Mouse (Mus musculus): Measurements from ENCODE around the gene Pik3r1. TPM values are rescaled to one million over a fixed set of nuclear protein-coding genes. Genes with fewer than 3 reads are reported as not detected.

Pik3r1 gene
- polyA plus RNA-seq, 1 experiment: 35.2 TPM

DNA sequence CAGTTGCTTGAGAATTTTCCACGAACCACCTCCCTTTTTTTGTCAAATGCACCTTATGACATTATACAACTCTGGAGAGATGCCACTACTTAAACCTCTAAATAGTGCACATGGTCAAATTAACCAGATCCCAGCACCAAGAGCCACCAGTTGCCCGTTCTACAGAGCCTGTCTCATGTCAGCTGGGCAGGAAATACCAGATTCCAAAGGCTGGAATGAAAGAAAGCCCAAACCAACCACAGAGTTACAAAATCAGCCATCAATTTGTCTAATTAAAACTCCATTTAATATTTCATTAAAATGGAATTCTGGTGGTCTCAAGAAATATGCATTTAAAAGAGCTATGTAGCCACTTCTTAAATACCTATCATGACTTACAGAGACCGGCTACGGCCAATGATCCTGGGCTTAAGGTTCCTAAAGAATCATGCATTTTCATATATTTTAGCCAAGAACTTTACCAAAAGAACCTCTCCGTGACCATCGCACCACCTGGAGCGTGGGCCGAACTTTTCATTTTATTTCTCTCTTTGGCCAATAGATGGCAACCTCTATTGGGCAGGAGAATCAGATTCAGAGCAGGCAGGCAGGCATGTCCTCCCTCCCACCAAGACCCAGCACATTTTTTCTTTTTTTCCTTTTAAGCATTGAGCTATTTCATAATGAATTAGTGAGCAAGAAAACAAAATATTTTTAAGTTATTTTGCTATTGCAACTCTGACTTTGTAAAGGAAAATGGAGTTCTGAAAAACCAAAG lies 32.5 kb downstream of the Pik3r1 start:
- no peak overlapping the region for H3K4me3 ChIP-seq (ENCODE audit: control insufficient read depth, insufficient read depth, low read length)

DNA sequence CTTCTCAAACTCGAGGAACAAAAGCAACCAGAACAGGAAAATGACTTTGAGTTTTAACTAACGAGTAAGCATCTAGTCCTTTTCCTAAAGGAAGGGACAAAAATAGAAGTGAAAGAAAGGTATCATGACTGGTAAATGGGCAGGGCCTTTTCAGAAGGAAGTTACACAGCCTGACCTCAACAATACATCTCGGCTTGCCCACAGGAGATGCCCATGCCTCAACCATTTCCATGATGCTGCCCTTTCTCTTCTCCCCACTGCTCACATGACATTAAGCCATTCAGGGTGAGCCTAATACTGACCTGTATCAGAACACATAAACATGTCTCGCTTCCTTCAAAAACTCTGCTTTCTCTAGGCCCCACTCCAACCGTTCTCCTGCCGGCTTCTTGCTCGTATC lies 33.8 kb downstream of the Pik3r1 start:
- Histone ChIP-seq H3K4me1 (replicated peaks; ENCODE audit: control insufficient read depth, insufficient read depth, low read length) (peaks cover 26% of the 10 kb centered on the region), H3K4me3 (ENCODE audit: control insufficient read depth, insufficient read depth, low read length) (no peak overlapping the region), H3K36me3 (ENCODE audit: control insufficient read depth, insufficient read depth, low read length) (no peaks in the 10 kb centered on the region), H3K27ac (ENCODE audit: control insufficient read depth, insufficient read depth, low read length) (no peak overlapping the region), H3K27me3 (ENCODE audit: control insufficient read depth, insufficient read depth, low read length) (no peaks in the 10 kb centered on the region)
- WGBS: 73% methylated on average over 7 of the region's 7 CpGs
- TF ChIP-seq CTCF (IDR thresholded peaks at IDR 0.05; ENCODE audit: borderline replicate concordance, control insufficient read depth, extremely low read depth, insufficient read depth, low read length, poor library complexity) (no peak), POLR2A (IDR thresholded peaks at IDR 0.05; ENCODE audit: control insufficient read depth, extremely low read depth, insufficient read depth, low read length, poor library complexity) (no peak)
- DNase-seq: no peak

More for the DNA sequence above, 32.5 kb downstream of the Pik3r1 start:
- no peak for TF ChIP-seq CTCF (IDR thresholded peaks at IDR 0.05; ENCODE audit: borderline replicate concordance, control insufficient read depth, extremely low read depth, insufficient read depth, low read length, poor library complexity)
- no peak for TF ChIP-seq POLR2A (IDR thresholded peaks at IDR 0.05; ENCODE audit: control insufficient read depth, extremely low read depth, insufficient read depth, low read length, poor library complexity)
- Histone ChIP-seq H3K4me1 (replicated peaks; ENCODE audit: control insufficient read depth, insufficient read depth, low read length) (peaks cover 29% of the 10 kb centered on the region), H3K27me3 (ENCODE audit: control insufficient read depth, insufficient read depth, low read length) (no peaks in the 10 kb centered on the region), H3K27ac (ENCODE audit: control insufficient read depth, insufficient read depth, low read length) (no peak overlapping the region), H3K36me3 (ENCODE audit: control insufficient read depth, insufficient read depth, low read length) (no peaks in the 10 kb centered on the region)
- 62% methylated on average over 8 of the region's 8 CpGs for WGBS
- no peak for DNase-seq

DNA sequence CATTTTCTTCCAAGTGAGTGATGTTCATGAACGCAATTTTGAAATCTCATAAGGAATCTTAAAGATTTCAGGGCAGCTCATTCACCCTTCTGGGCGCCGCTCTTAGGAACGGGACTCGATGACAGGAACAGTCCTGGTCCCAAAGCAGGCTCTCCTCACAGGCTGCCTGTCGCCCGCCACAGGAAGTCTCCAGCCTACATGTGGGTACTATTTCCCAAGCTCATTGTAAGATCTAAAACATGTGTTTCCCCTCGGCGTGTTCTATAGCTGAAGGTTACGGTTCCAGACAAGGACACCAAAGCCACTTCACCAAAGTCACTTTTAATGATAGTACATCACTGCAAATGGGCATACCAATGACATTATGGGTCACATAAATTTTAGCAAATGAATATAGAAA lies 35.3 kb downstream of the Pik3r1 start:
- H3K27ac ChIP-seq (ENCODE audit: control insufficient read depth, insufficient read depth, low read length): no peak overlapping the region
- TF ChIP-seq POLR2A (IDR thresholded peaks at IDR 0.05; ENCODE audit: control insufficient read depth, extremely low read depth, insufficient read depth, low read length, poor library complexity): no peak
- TF ChIP-seq CTCF (IDR thresholded peaks at IDR 0.05; ENCODE audit: borderline replicate concordance, control insufficient read depth, extremely low read depth, insufficient read depth, low read length, poor library complexity): no peak
- no peaks in the 10 kb centered on the region for H3K36me3 ChIP-seq (ENCODE audit: control insufficient read depth, insufficient read depth, low read length)
- DNase-seq: no peak
- peaks cover 27% of the 10 kb centered on the region for H3K4me1 ChIP-seq (replicated peaks; ENCODE audit: control insufficient read depth, insufficient read depth, low read length)
- 10% methylated on average over 10 of the region's 10 CpGs for WGBS
- no peak overlapping the region for H3K4me3 ChIP-seq (ENCODE audit: control insufficient read depth, insufficient read depth, low read length)
- no peaks in the 10 kb centered on the region for H3K27me3 ChIP-seq (ENCODE audit: control insufficient read depth, insufficient read depth, low read length)

DNA sequence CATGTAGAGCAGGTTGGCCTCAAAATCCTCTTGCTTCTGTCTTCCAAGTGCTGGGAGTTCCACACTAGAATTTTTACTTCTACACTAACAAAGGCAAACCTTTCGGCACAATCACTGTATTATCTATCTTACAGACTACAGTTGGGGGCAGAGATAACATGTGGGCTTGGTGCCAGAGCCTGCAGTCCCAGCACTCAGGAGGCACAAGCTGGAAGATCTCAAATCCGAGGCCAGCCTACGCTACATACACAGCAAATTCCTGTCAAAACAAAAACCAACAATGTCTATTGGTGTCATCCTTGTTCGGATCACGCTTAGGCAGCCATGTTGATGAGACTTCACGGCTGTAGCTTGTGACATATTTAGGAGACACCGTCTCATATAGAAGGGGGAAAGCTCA lies 36.2 kb downstream of the Pik3r1 start:
- WGBS: 94% methylated on average over 7 of the region's 7 CpGs
- Histone ChIP-seq H3K27me3 (ENCODE audit: control insufficient read depth, insufficient read depth, low read length) (no peaks in the 10 kb centered on the region), H3K4me3 (ENCODE audit: control insufficient read depth, insufficient read depth, low read length) (no peak overlapping the region), H3K4me1 (replicated peaks; ENCODE audit: control insufficient read depth, insufficient read depth, low read length) (peaks cover 22% of the 10 kb centered on the region), H3K36me3 (ENCODE audit: control insufficient read depth, insufficient read depth, low read length) (no peaks in the 10 kb centered on the region), H3K27ac (ENCODE audit: control insufficient read depth, insufficient read depth, low read length) (no peak overlapping the region)
- TF ChIP-seq POLR2A (IDR thresholded peaks at IDR 0.05; ENCODE audit: control insufficient read depth, extremely low read depth, insufficient read depth, low read length, poor library complexity) (no peak), CTCF (IDR thresholded peaks at IDR 0.05; ENCODE audit: borderline replicate concordance, control insufficient read depth, extremely low read depth, insufficient read depth, low read length, poor library complexity) (no peak)
- no peak for DNase-seq

DNA sequence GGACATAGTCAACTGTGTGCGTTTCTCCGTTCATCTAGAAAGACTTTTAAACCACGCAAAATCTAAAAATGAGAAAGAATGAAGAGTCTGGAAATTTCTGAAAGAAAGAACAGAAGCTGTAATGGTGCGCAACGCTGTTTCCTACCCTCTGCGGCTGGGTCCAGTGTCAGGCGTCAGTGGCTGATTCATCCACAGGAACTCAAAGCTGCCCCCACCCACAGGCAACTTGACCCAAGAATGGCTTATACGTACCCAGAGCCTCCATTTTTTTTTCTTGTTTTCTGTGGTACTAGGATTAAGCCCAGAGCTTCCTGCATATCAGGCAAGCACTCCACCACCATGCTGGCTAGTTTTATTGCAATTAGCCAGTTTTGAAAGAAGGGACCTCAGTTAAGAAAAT lies 37.7 kb downstream of the Pik3r1 start:
- H3K4me3 ChIP-seq (ENCODE audit: control insufficient read depth, insufficient read depth, low read length): no peak overlapping the region
- H3K27me3 ChIP-seq (ENCODE audit: control insufficient read depth, insufficient read depth, low read length): no peaks in the 10 kb centered on the region
- H3K4me1 ChIP-seq (replicated peaks; ENCODE audit: control insufficient read depth, insufficient read depth, low read length): peaks cover 17% of the 10 kb centered on the region
- WGBS: 86% methylated on average over 8 of the region's 8 CpGs
- no peak for DNase-seq
- H3K36me3 ChIP-seq (ENCODE audit: control insufficient read depth, insufficient read depth, low read length): no peaks in the 10 kb centered on the region
- no peak overlapping the region for H3K27ac ChIP-seq (ENCODE audit: control insufficient read depth, insufficient read depth, low read length)
- no peak for TF ChIP-seq CTCF (IDR thresholded peaks at IDR 0.05; ENCODE audit: borderline replicate concordance, control insufficient read depth, extremely low read depth, insufficient read depth, low read length, poor library complexity)
- TF ChIP-seq POLR2A (IDR thresholded peaks at IDR 0.05; ENCODE audit: control insufficient read depth, extremely low read depth, insufficient read depth, low read length, poor library complexity): no peak

DNA sequence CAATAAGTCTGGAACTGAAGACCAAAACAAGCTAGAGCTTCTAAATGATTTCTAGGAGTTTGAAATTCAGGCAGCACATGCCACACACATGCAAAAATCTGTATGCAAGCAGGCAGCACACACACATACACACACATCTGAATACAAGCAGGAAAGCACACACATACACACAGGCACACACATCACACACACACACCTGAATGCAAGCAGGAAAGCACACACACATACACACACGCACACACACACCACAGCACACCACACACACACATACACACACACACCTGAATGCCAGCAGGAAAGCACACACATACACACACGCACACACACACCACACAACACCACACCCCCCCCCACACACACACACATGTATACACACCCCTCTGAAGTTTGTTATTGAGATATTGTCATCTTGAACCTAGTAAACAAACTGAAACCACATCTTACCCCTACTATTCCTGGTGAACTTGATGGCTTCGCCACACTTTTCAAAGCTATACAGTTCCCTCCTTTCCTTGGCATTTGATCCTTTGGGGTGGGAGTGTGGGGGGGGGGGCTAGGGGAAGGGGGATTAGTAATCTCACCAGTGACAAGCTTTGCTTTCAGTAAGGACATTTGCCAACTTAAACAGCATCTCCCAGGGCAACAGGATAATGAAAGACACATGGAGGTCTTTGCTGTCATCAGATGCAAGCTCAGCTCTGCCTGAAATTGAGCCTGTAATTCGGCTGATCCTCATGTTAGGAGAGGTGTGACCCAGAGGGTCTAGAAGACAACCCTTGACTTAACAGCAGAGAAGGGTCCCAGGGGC lies 38.6 kb downstream of the Pik3r1 start:
- Histone ChIP-seq H3K27ac (ENCODE audit: control insufficient read depth, insufficient read depth, low read length) (no peak overlapping the region), H3K4me3 (ENCODE audit: control insufficient read depth, insufficient read depth, low read length) (no peak overlapping the region)

More for the DNA sequence above, 38.6 kb downstream of the Pik3r1 start:
- H3K4me1 ChIP-seq (replicated peaks; ENCODE audit: control insufficient read depth, insufficient read depth, low read length): peaks cover 17% of the 10 kb centered on the region
- no peaks in the 10 kb centered on the region for H3K36me3 ChIP-seq (ENCODE audit: control insufficient read depth, insufficient read depth, low read length)
- TF ChIP-seq CTCF (IDR thresholded peaks at IDR 0.05; ENCODE audit: borderline replicate concordance, control insufficient read depth, extremely low read depth, insufficient read depth, low read length, poor library complexity) (no peak), POLR2A (IDR thresholded peaks at IDR 0.05; ENCODE audit: control insufficient read depth, extremely low read depth, insufficient read depth, low read length, poor library complexity) (no peak)
- no peak for DNase-seq
- no peaks in the 10 kb centered on the region for H3K27me3 ChIP-seq (ENCODE audit: control insufficient read depth, insufficient read depth, low read length)
- 87% methylated on average over 4 of the region's 4 CpGs for WGBS

All from thymus, adult 2 months (tissue).